Mouse (Mus musculus) kidney, postnatal 0 days (tissue): Measurements from ENCODE around the gene Csmd2. TPM values are rescaled to one million over a fixed set of nuclear protein-coding genes. Genes with fewer than 3 reads are reported as not detected.

Experiments
- ATAC-seq: fragments of 200-750 bp; cut with Nextera tagmentation; replicated peaks from 2 replicates; pipeline ENCODE4 v1.8.0; 2017; ENCODE audit warnings: low read depth, moderate number of reproducible peaks, moderate TSS enrichment, moderate library complexity; ENCODE audit not compliant: low FRiP score
- DNase-seq: peaks from one replicate; pipeline ENCODE4 v3.0.0-alpha.2; 2016; ENCODE audit warnings: low spot score
- H3K27ac ChIP-seq: fragments of 300-500 bp; sonication (generic); 2 replicates; pipeline ENCODE4 v1.5.1; 2014; ENCODE audit warnings: mild to moderate bottlenecking
- H3K27me3 ChIP-seq: fragments of 300-500 bp; sonication (generic); 2 replicates; pipeline ENCODE4 v1.6.1; 2014; ENCODE audit warnings: low read length, mixed read lengths; ENCODE audit not compliant: insufficient read depth
- H3K36me3 ChIP-seq: fragments of 300-500 bp; sonication (generic); 2 replicates; pipeline ENCODE4 v1.6.1; 2014; ENCODE audit warnings: low read length, mixed read lengths; ENCODE audit not compliant: insufficient read depth
- H3K4me1 ChIP-seq: fragments of 300-500 bp; sonication (generic); replicated peaks from 2 replicates; pipeline ENCODE4 v1.6.1; 2014; ENCODE audit warnings: antibody characterized with exemption, low read length, mixed read lengths; ENCODE audit not compliant: insufficient read depth
- H3K4me2 ChIP-seq: fragments of 300-500 bp; sonication (generic); 2 replicates; pipeline ENCODE4 v1.6.1; 2014; ENCODE audit warnings: mild to moderate bottlenecking, low read length, moderate library complexity, mixed read lengths
- H3K4me3 ChIP-seq: fragments of 300-500 bp; sonication (generic); replicated peaks from 2 replicates; pipeline ENCODE4 v1.5.1; 2014; ENCODE audit warnings: low read depth, low read length
- H3K9ac ChIP-seq: fragments of 300-500 bp; sonication (generic); 2 replicates; pipeline ENCODE4 v1.6.1; 2014; ENCODE audit warnings: low read depth, low read length
- H3K9me3 ChIP-seq: fragments of 300-500 bp; sonication (generic); replicated peaks from 2 replicates; pipeline ENCODE4 v1.6.1; 2016; ENCODE audit warnings: low read length, inconsistent platforms, mixed read lengths
- CTCF ChIP-seq: IDR thresholded peaks from 2 replicates; pipeline ENCODE4 v1.5.1; 2016; ENCODE audit warnings: antibody characterized with exemption, low read depth, mild to moderate bottlenecking, moderate library complexity
- WGBS: fragments of 180-500 bp; shearing (Covaris S2); extraction: QIAGEN DNeasy Blood & Tissue Kit; methylation state at CpG from one replicate; pipeline ENCODE4 v1.1.7; 2014; 5-methylcytosine and 5-hydroxymethylcytosine counted together
- polyA plus RNA-seq: library from polyadenylated mRNA; unstranded; fragments of >200 nt; fragmentation: Nextera tagmentation; extraction: Ambion mirVana; gene quantifications from 2 replicates; pipeline ENCODE4 v1.2.1, GENCODE M21; 2015

The Csmd2 gene
- polyA plus RNA-seq, 1 experiment from 2014 or later, result 0.05 TPM

DNA sequence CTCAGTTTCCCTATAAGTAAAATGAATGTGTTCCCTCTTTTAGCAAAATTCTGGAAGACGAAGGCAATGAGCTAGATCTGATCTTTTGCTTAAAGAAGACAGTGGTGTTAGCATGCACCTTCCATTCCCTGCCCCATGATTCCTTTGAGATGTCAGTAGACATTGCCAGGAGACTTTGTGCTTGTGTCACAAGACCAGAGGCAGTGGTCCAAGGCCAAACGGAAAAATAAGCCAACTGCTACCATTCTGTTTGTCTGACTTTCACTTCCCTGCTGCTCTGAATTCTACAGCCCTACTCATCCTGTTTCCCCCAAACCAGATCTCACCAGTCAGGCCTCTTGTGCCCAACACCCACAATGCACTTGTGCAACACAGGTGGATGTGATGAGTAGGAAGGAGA is 427.1 kb downstream of the Csmd2 start:
- no peak for DNase-seq
- H3K4me1 ChIP-seq, result no peaks in the 10 kb centered on the region
- no peaks in the 10 kb centered on the region for H3K27me3 ChIP-seq
- ATAC-seq, result no peak
- H3K4me3 ChIP-seq, result no peak overlapping the region
- H3K9ac ChIP-seq, result no peak overlapping the region
- no peak overlapping the region for H3K4me2 ChIP-seq
- TF ChIP-seq CTCF, result no peak
- 80% methylated on average over 2 of the region's 2 CpGs for WGBS
- no peaks in the 10 kb centered on the region for H3K9me3 ChIP-seq
- no peaks in the 10 kb centered on the region for H3K36me3 ChIP-seq
- no peak overlapping the region for H3K27ac ChIP-seq

GRCm38 (mm10) chr4:128419988-128420617 is 432.4 kb downstream of the Csmd2 start:
- H3K9me3 ChIP-seq, result no peaks in the 10 kb centered on the region
- H3K36me3 ChIP-seq, result no peaks in the 10 kb centered on the region
- no peak overlapping the region for H3K4me2 ChIP-seq
- H3K27ac ChIP-seq, result no peak overlapping the region
- WGBS, result 76% methylated on average over 7 of the region's 7 CpGs
- no peak overlapping the region for H3K4me3 ChIP-seq
- no peaks in the 10 kb centered on the region for H3K4me1 ChIP-seq
- no peak overlapping the region for H3K9ac ChIP-seq
- ATAC-seq (no peak), DNase-seq (no peak)
- TF ChIP-seq CTCF, result no peak
- no peaks in the 10 kb centered on the region for H3K27me3 ChIP-seq

DNA sequence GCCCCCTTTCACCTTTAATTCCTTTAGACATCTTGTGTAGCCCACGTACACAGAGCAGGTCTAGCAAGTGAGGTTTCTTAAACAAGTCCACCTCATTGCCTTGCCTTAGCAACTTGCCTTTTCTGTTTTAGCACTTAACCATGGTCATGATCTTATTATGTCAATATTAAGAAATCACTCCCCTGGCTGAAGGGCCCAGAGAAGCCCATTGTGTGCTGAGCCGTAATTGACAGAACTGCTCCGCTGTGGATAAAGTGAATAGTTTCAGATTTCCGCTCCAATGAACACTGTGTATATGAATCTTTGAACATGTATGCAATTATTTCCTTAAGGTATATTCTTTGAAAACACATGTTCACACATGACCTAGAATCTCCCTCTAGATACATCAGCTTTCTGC is 434.8 kb downstream of the Csmd2 start:
- Histone ChIP-seq H3K27me3 (no peaks in the 10 kb centered on the region), H3K4me2 (no peak overlapping the region), H3K27ac (no peak overlapping the region), H3K4me3 (no peak overlapping the region), H3K4me1 (no peaks in the 10 kb centered on the region), H3K9me3 (no peaks in the 10 kb centered on the region), H3K9ac (no peak overlapping the region), H3K36me3 (no peaks in the 10 kb centered on the region)
- ATAC-seq (no peak), DNase-seq (no peak)
- WGBS, result 78% methylated on average over 4 of the region's 4 CpGs
- TF ChIP-seq CTCF, result no peak

DNA sequence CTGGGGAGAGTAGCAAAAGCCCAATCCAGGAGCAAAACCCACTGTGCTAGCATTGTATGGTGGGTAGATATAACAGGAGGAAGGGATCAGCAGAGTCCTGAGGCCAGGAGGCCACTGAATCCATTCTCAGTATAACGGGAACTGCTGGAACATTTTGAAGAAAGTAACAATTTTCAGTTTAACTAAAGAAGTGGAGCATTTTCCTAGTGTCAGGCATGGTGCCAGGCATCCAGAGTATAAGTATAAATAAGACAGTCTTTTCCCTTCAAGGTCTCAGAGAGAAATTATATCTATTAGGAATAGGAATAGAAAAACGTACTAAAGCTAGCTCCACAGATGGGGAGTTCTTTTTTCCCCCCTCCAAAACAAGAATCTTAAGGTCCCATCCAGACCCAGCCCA is 437.7 kb downstream of the Csmd2 start:
- no peaks in the 10 kb centered on the region for H3K36me3 ChIP-seq
- H3K4me3 ChIP-seq, result no peak overlapping the region
- DNase-seq (no peak), ATAC-seq (no peak)
- H3K4me1 ChIP-seq, result no peaks in the 10 kb centered on the region
- no peak for TF ChIP-seq CTCF
- H3K9ac ChIP-seq, result no peak overlapping the region
- WGBS, result 71% methylated on average over 2 of the region's 2 CpGs
- H3K27me3 ChIP-seq, result no peaks in the 10 kb centered on the region
- no peak overlapping the region for H3K4me2 ChIP-seq
- H3K27ac ChIP-seq, result no peak overlapping the region
- no peaks in the 10 kb centered on the region for H3K9me3 ChIP-seq

- Histone ChIP-seq H3K9me3 (no peaks in the 10 kb centered on the region), H3K27ac (peak overlapping the region; percentile 61), H3K9ac (no peak overlapping the region), H3K4me3 (no peak overlapping the region), H3K27me3 (no peaks in the 10 kb centered on the region), H3K36me3 (no peaks in the 10 kb centered on the region), H3K4me1 (no peaks in the 10 kb centered on the region), H3K4me2 (no peak overlapping the region)
- TF ChIP-seq CTCF, result no peak
- ATAC-seq (no peak), DNase-seq (peak; percentile 22)
- WGBS, result 69% methylated on average over 14 of the region's 14 CpGs
These were observed 439.8 kb downstream of the Csmd2 start for GRCm38 (mm10) chr4:128427261-128428030.

DNA sequence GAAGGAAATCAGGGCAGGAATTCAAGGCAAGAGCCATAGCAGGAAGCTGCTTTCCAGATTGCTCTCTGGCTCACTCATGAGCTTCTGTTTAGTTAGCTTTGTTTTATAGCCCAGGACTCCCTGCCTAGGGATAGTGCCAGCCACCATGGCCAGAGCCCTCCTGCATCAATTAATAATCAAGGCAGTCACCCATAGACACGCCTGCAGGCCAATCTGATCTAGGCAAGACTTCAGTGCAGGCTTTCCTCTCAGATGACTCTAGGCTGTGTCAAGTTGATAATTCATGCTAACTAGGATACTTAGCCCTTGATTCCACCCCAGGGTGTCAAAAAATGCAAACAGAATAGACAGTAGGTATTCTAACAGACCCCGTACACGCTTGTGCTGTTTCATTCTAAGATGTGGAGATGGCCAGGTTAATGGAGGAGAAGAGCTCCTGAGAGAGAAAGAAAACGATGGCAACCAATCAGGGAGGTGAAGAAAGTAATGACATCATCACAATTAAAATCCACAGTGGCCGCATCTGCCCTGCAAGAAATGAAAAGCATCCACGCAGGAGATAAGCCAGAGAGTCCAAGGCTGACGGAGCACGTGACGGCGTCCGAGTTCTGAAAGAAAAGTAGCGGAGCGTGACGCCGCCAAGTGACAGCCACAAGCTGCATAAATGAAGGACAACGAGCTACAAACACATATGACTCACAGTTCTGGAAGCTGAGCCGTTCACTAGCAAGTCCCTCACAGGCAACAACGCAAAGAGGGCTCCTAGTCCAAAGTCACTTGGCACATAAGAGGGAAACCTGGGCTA is 440.8 kb downstream of the Csmd2 start:
- no peak overlapping the region for H3K4me2 ChIP-seq
- peak; percentile 59; the same call in 1 of the 2 replicates for ATAC-seq
- no peak overlapping the region for H3K4me3 ChIP-seq
- H3K27ac ChIP-seq, result no peak overlapping the region
- no peaks in the 10 kb centered on the region for H3K36me3 ChIP-seq
- TF ChIP-seq CTCF, result no peak
- H3K9me3 ChIP-seq, result no peaks in the 10 kb centered on the region
- DNase-seq, result peak; percentile 42
- WGBS, result 54% methylated on average over 18 of the region's 18 CpGs
- H3K9ac ChIP-seq, result no peak overlapping the region
- H3K27me3 ChIP-seq, result no peaks in the 10 kb centered on the region
- no peaks in the 10 kb centered on the region for H3K4me1 ChIP-seq
